Mouse (Mus musculus): ENCODE results near the gene Gm9972. TPM values are rescaled to one million over a fixed set of nuclear protein-coding genes. Genes with fewer than 3 reads are reported as not detected.

Gm9972 gene
- polyA plus RNA-seq, 1 experiment from 2014 or later: not detected

GRCm38 (mm10) chr11:43086309-43087050, 50.9 kb downstream of the Gm9972 start:
- H3K4me2 ChIP-seq: no peak overlapping the region
- no peak overlapping the region for H3K27ac ChIP-seq (replicated peaks)
- no peaks in the 10 kb centered on the region for H3K4me1 ChIP-seq (replicated peaks)
- ATAC-seq (ENCODE audit: insufficient read depth): no peak
- H3K36me3 ChIP-seq (replicated peaks): no peaks in the 10 kb centered on the region
- H3K27me3 ChIP-seq: no peaks in the 10 kb centered on the region
- H3K4me3 ChIP-seq (replicated peaks): no peak overlapping the region
- WGBS (ENCODE audit: insufficient replicate concordance): 57% methylated on average over 8 of the region's 8 CpGs
- H3K9ac ChIP-seq: no peak overlapping the region
- H3K9me3 ChIP-seq (replicated peaks): no peaks in the 10 kb centered on the region

Other genes with a start within 250 kb of the Gm9972 start
- 0.02 TPM in 1 of 2 replicates, not detected in the other for gene Atp10b, start 114.1 kb downstream of the Gm9972 start, polyA plus RNA-seq (2015; fragmentation: Nextera tagmentation; extraction: Ambion mirVana)

Data from liver, embryonic 15.5 days (tissue).